ENCODE assay signal across 16 mouse cellular contexts in the genomic region with DNA sequence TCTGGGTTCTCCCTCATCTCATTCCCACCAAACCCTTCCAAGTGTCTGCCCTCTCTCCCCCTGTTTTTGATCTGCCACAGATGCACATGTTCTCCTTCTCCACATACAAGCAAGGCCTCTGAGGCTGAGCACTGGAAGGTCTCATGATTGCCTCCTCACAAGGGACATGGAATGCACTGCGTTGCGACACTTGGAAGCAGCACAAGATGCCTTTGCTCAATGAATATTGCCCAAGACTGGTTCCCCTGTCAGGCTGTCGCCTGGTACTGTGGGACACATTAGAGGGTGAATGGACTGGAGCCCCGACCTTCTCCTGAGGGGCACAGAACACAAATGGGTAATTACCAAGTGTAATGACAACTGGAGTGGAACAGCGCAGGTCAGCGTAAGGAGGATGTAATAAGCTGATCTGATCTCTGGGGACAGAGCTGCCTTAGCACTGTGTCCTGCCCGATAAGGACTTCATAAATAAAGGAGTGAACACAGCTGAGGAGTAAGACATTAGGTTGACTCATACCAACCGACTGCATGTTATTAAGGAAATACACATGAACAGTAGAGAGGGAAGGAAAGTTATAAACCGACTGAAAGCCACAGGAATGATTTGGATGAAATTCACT.
DNase-seq lines count a peak whose midpoint lies in the region; ATAC-seq and TF ChIP-seq lines count a peak whose summit lies in the region.
"Had no signal": no experiment of that assay in that cellular context is flagged by ENCODE, and none has a peak within 500 bp of the region (broad histone marks: within the 10 kb centered on the region; RNA-seq: fewer than 3 reads in every experiment).

No protein-coding gene starts in this region.

- no peaks in the 10 kb centered on the region for H3K9me3 ChIP-seq in heart, embryonic 10.5 days
- H3K9me3 ChIP-seq in neural tube, embryonic 14.5 days (ENCODE audit: control insufficient read depth, low read length) = no peaks in the 10 kb centered on the region
- no peaks in the 10 kb centered on the region for H3K9me3 ChIP-seq in neural tube, embryonic 15.5 days (replicated peaks)
- H3K9me3 ChIP-seq in lung, embryonic 16.5 days (ENCODE audit: control insufficient read depth, low read length) = no peaks in the 10 kb centered on the region
- H3K9me3 ChIP-seq in forebrain, embryonic 10.5 days = peaks cover 5% of the 10 kb centered on the region; the same call in 1 of the 2 replicates
- H3K9me3 ChIP-seq: forebrain, embryonic 13.5 days; stomach, embryonic 15.5 days had no signal

- no peak overlapping the region for H3K4me2 ChIP-seq in neural tube, embryonic 14.5 days (ENCODE audit: low read depth, low read length)
- no peak overlapping the region for H3K4me2 ChIP-seq in neural tube, embryonic 15.5 days
- no peak overlapping the region for H3K4me2 ChIP-seq in lung, embryonic 16.5 days (ENCODE audit: low read depth, low read length)
- H3K4me2 ChIP-seq: forebrain, embryonic 13.5 days; stomach, embryonic 15.5 days had no signal

- no peak for TF ChIP-seq CTCF in heart, adult 2 months (IDR thresholded peaks at IDR 0.05)

- H3K9ac ChIP-seq in heart, adult 2 months (ENCODE audit: low read depth, low read length) = no peak overlapping the region
- H3K9ac ChIP-seq in neural tube, embryonic 14.5 days (replicated peaks; ENCODE audit: low read depth, low read length) = no peak overlapping the region
- H3K9ac ChIP-seq in neural tube, embryonic 15.5 days (replicated peaks) = no peak overlapping the region
- no peak overlapping the region for H3K9ac ChIP-seq in lung, embryonic 16.5 days (ENCODE audit: low read length)
- H3K9ac ChIP-seq: forebrain, embryonic 13.5 days; stomach, embryonic 15.5 days had no signal

- peak; percentile 96 for TF ChIP-seq EP300 in heart, adult 2 months (IDR thresholded peaks at IDR 0.05; ENCODE audit: insufficient read depth, low read depth, low read length)

- TF ChIP-seq POLR2A in heart, adult 2 months (IDR thresholded peaks at IDR 0.05; ENCODE audit: insufficient read depth, low read depth, low read length) = no peak

- ATAC-seq in neural tube, embryonic 14.5 days (ENCODE audit: low read depth) = peak; percentile 65; the same call in 1 of the 2 replicates
- ATAC-seq in neural tube, embryonic 15.5 days (ENCODE audit: low FRiP score) = no peak
- peak; percentile 79 for ATAC-seq in lung, embryonic 16.5 days (ENCODE audit: low read depth)
- ATAC-seq: CD4-positive, CD25-positive, alpha-beta regulatory T cell, adult 4 months; forebrain, embryonic 13.5 days; hindbrain, postnatal 0 days had no signal

- 54% methylated on average over 9 of the region's 9 CpGs for WGBS in heart, adult 2 months
- WGBS in heart, embryonic 10.5 days = 86% methylated on average over 9 of the region's 9 CpGs
- 58% methylated on average over 9 of the region's 9 CpGs for WGBS in neural tube, embryonic 14.5 days
- 47% methylated on average over 9 of the region's 9 CpGs for WGBS in neural tube, embryonic 15.5 days
- 77% methylated on average over 9 of the region's 9 CpGs for WGBS in lung, embryonic 16.5 days
- WGBS in forebrain, embryonic 10.5 days = 87% methylated on average over 9 of the region's 9 CpGs

- intact Hi-C loops in heart, adult 2 months (cut with DNase I) = no loop called here

- H3K4me3 ChIP-seq in heart, adult 2 months = no peak overlapping the region
- no peak overlapping the region for H3K4me3 ChIP-seq in heart, embryonic 10.5 days
- H3K4me3 ChIP-seq in neural tube, embryonic 14.5 days (ENCODE audit: low read depth, low read length) = no peak overlapping the region
- H3K4me3 ChIP-seq in neural tube, embryonic 15.5 days (replicated peaks) = no peak overlapping the region
- no peak overlapping the region for H3K4me3 ChIP-seq in lung, embryonic 16.5 days (ENCODE audit: low read length)
- H3K4me3 ChIP-seq in forebrain, embryonic 10.5 days = no peak overlapping the region
- H3K4me3 ChIP-seq: forebrain, embryonic 13.5 days; left cerebral cortex, adult 2 months; stomach, embryonic 15.5 days had no signal

- peak; percentile 66 to 81 for DNase-seq in heart, adult 2 months
- DNase-seq in heart, embryonic 10.5 days (ENCODE audit: low spot score) = no peak
- no peak for DNase-seq in spleen, postnatal 10 days (ENCODE audit: low spot score in 2 of 2)
- no peak for DNase-seq in forebrain, embryonic 10.5 days (ENCODE audit: extremely low spot score, low spot score)
- no peak for DNase-seq in right cerebral cortex, adult 2 months (ENCODE audit: low spot score in 2 of 2)
- DNase-seq: cerebellum, adult 9-11 months; gastrocnemius, postnatal 14 days; right cerebral cortex, postnatal 14 days had no signal

- no peaks in the 10 kb centered on the region for H3K27me3 ChIP-seq in heart, adult 2 months (ENCODE audit: control insufficient read depth, insufficient read depth, low read length)
- H3K27me3 ChIP-seq in heart, embryonic 10.5 days (ENCODE audit: insufficient read depth, poor library complexity, severe bottlenecking) = no peaks in the 10 kb centered on the region
- no peaks in the 10 kb centered on the region for H3K27me3 ChIP-seq in neural tube, embryonic 14.5 days (ENCODE audit: control insufficient read depth, insufficient read depth, low read length)
- no peaks in the 10 kb centered on the region for H3K27me3 ChIP-seq in neural tube, embryonic 15.5 days (replicated peaks)
- H3K27me3 ChIP-seq in lung, embryonic 16.5 days (ENCODE audit: control insufficient read depth, insufficient read depth, low read depth, low read length) = no peaks in the 10 kb centered on the region
- H3K27me3 ChIP-seq in forebrain, embryonic 10.5 days (ENCODE audit: poor library complexity, severe bottlenecking) = no peaks in the 10 kb centered on the region
- H3K27me3 ChIP-seq: forebrain, embryonic 13.5 days; stomach, embryonic 15.5 days had no signal

- H3K27ac ChIP-seq in heart, adult 2 months = peak overlapping the region; percentile 36
- no peak overlapping the region for H3K27ac ChIP-seq in heart, embryonic 10.5 days
- H3K27ac ChIP-seq in neural tube, embryonic 14.5 days (ENCODE audit: low read depth, low read length) = no peak overlapping the region
- H3K27ac ChIP-seq in neural tube, embryonic 15.5 days (replicated peaks) = no peak overlapping the region
- H3K27ac ChIP-seq in lung, embryonic 16.5 days (ENCODE audit: low read length) = peak overlapping the region; percentile 10; the same call in 1 of the 2 replicates
- no peak overlapping the region for H3K27ac ChIP-seq in forebrain, embryonic 10.5 days
- H3K27ac ChIP-seq: forebrain, embryonic 13.5 days; hindbrain, postnatal 0 days; left cerebral cortex, adult 2 months; stomach, embryonic 15.5 days had no signal

- peaks cover 2% of the 10 kb centered on the region; the same call in 1 of the 2 replicates for H3K79me2 ChIP-seq in heart, adult 2 months (replicated peaks; ENCODE audit: control insufficient read depth, insufficient read depth, low read length)

- peaks cover 31% of the 10 kb centered on the region for H3K4me1 ChIP-seq in heart, adult 2 months (ENCODE audit: control insufficient read depth, insufficient read depth, low read length)
- H3K4me1 ChIP-seq in heart, embryonic 10.5 days = peaks cover 12% of the 10 kb centered on the region; the same call in 1 of the 2 replicates
- no peaks in the 10 kb centered on the region for H3K4me1 ChIP-seq in neural tube, embryonic 14.5 days (ENCODE audit: control insufficient read depth, insufficient read depth, low read length)
- H3K4me1 ChIP-seq in neural tube, embryonic 15.5 days = 0 out of 2 replicates have a peak, but pooled peaks cover 6% of the 10 kb centered on the region
- peaks cover 10% of the 10 kb centered on the region for H3K4me1 ChIP-seq in lung, embryonic 16.5 days (replicated peaks; ENCODE audit: control insufficient read depth, insufficient read depth, low read length)
- peaks cover 5% of the 10 kb centered on the region for H3K4me1 ChIP-seq in forebrain, embryonic 10.5 days
- H3K4me1 ChIP-seq: forebrain, embryonic 13.5 days; stomach, embryonic 15.5 days had no signal

- peaks cover 24% of the 10 kb centered on the region for H3K36me3 ChIP-seq in heart, adult 2 months (ENCODE audit: control insufficient read depth, insufficient read depth, low read length)
- H3K36me3 ChIP-seq in heart, embryonic 10.5 days = no peaks in the 10 kb centered on the region
- no peaks in the 10 kb centered on the region for H3K36me3 ChIP-seq in neural tube, embryonic 14.5 days (ENCODE audit: control insufficient read depth, insufficient read depth, low read length)
- no peaks in the 10 kb centered on the region for H3K36me3 ChIP-seq in neural tube, embryonic 15.5 days
- no peaks in the 10 kb centered on the region for H3K36me3 ChIP-seq in lung, embryonic 16.5 days (ENCODE audit: control insufficient read depth, insufficient read depth, low read length)
- H3K36me3 ChIP-seq in forebrain, embryonic 10.5 days (replicated peaks) = no peaks in the 10 kb centered on the region
- H3K36me3 ChIP-seq: stomach, embryonic 15.5 days had no signal

Comparison
In these comparisons a context has a peak if more than half of its experiments do, and no peak if none do; other contexts are left out.
1. DNase-seq: peak in heart, adult 2 months (2 of 2); none in heart, embryonic 10.5 days (single experiment), spleen, postnatal 10 days (0 of 2), forebrain, embryonic 10.5 days (single experiment) and right cerebral cortex, adult 2 months (0 of 2).
2. H3K27ac ChIP-seq: peak in heart, adult 2 months (single experiment) and lung, embryonic 16.5 days (single experiment); none in heart, embryonic 10.5 days (single experiment), neural tube, embryonic 14.5 days (single experiment), neural tube, embryonic 15.5 days (single experiment) and forebrain, embryonic 10.5 days (single experiment).